Comparison of ENCODE assay signal across 24 mouse cellular contexts in genomic region chr19:21129653-21130052, GRCm38 (mm10).
"Had no signal": no experiment of that assay in that cellular context is flagged by ENCODE, and none has a peak within 500 bp of the region (broad histone marks: within the 10 kb centered on the region; RNA-seq: fewer than 3 reads in every experiment).

No protein-coding gene starts in this region.

- H3K36me3 ChIP-seq: heart, embryonic 13.5 days; heart, embryonic 15.5 days; hindbrain, embryonic 13.5 days; hindbrain, embryonic 15.5 days; kidney, embryonic 15.5 days; limb, embryonic 13.5 days; limb, embryonic 15.5 days; liver, embryonic 12.5 days had no signal

- DNase-seq: gastrocnemius, postnatal 14 days; gastrocnemius, postnatal 36 days; heart, adult 11 months; heart, adult 2 months; heart, postnatal 14 days; heart, postnatal 36 days; kidney, adult 11 months; kidney, postnatal 14 days; layer of hippocampus, adult 9-11 months; layer of hippocampus, postnatal 36 days; left cerebral cortex, postnatal 4 days had no signal

- ATAC-seq: hindbrain, postnatal 0 days; intestine, embryonic 16.5 days; liver, embryonic 12.5 days had no signal

- H3K4me2 ChIP-seq: heart, embryonic 11.5 days; heart, embryonic 13.5 days; heart, embryonic 15.5 days; hindbrain, embryonic 13.5 days; hindbrain, embryonic 15.5 days; kidney, embryonic 15.5 days; limb, embryonic 13.5 days; limb, embryonic 15.5 days; liver, embryonic 12.5 days had no signal

- H3K27me3 ChIP-seq: heart, embryonic 13.5 days; heart, embryonic 15.5 days; hindbrain, embryonic 13.5 days; hindbrain, embryonic 15.5 days; kidney, embryonic 15.5 days; limb, embryonic 13.5 days; limb, embryonic 15.5 days; liver, embryonic 12.5 days had no signal

- H3K9me3 ChIP-seq: heart, embryonic 13.5 days; heart, embryonic 15.5 days; hindbrain, embryonic 13.5 days; hindbrain, embryonic 15.5 days; kidney, embryonic 15.5 days; limb, embryonic 13.5 days; limb, embryonic 15.5 days; liver, embryonic 12.5 days had no signal

- H3K4me3 ChIP-seq: heart, adult 2 months; heart, embryonic 13.5 days; heart, embryonic 15.5 days; hindbrain, embryonic 13.5 days; hindbrain, embryonic 15.5 days; kidney, embryonic 15.5 days; limb, embryonic 13.5 days; limb, embryonic 15.5 days; liver, embryonic 12.5 days had no signal

- H3K4me1 ChIP-seq: heart, embryonic 13.5 days; heart, embryonic 15.5 days; hindbrain, embryonic 15.5 days; kidney, embryonic 15.5 days; limb, embryonic 13.5 days; limb, embryonic 15.5 days; liver, embryonic 12.5 days had no signal

- H3K9ac ChIP-seq: heart, embryonic 13.5 days; heart, embryonic 15.5 days; hindbrain, embryonic 13.5 days; hindbrain, embryonic 15.5 days; kidney, embryonic 15.5 days; limb, embryonic 13.5 days; limb, embryonic 15.5 days; liver, embryonic 12.5 days; liver, embryonic 14.5 days had no signal

- H3K27ac ChIP-seq: heart, adult 2 months; heart, embryonic 13.5 days; heart, embryonic 15.5 days; hindbrain, embryonic 13.5 days; hindbrain, embryonic 15.5 days; hindbrain, postnatal 0 days; kidney, embryonic 15.5 days; kidney, postnatal 0 days; limb, embryonic 13.5 days; limb, embryonic 15.5 days; liver, embryonic 12.5 days; liver, embryonic 14.5 days had no signal
